Mouse (Mus musculus) CH12.LX (cell line): ENCODE data around the gene Gm20388.
A peak's percentile ranks its signal among the peaks of the same experiment; 100 is the strongest.

Experiments
- CTCF ChIP-seq, 2 experiments: IDR thresholded peaks in 1 of 2; conservative IDR thresholded peaks in 1 of 2; 2 replicates each; pipeline ENCODE4 v1.5.1; 2011 to 2012; ENCODE audit warnings: low read depth in 2 of 2, low read length in 2 of 2, improper control_type of control experiment in 1 of 2, inconsistent platforms in 1 of 2, mild to moderate bottlenecking in 1 of 2, moderate library complexity in 1 of 2
- EP300 ChIP-seq: IDR thresholded peaks from 2 replicates; pipeline ENCODE4 v1.6.1; 2011; ENCODE audit warnings: low read length, improper control_type of control experiment
- POLR2A ChIP-seq: IDR thresholded peaks from 2 replicates; pipeline ENCODE4 v1.6.1; 2011; ENCODE audit warnings: low read depth, mild to moderate bottlenecking, improper control_type of control experiment, low read length
- POLR2AphosphoS2 ChIP-seq: IDR thresholded peaks from 2 replicates; pipeline ENCODE4 v1.6.1; 2011; ENCODE audit warnings: low read depth, low read length, improper control_type of control experiment
- SIN3A ChIP-seq: IDR thresholded peaks from 2 replicates; pipeline ENCODE4 v1.6.1; 2012; ENCODE audit warnings: low read length, improper control_type of control experiment, inconsistent platforms
- USF1 ChIP-seq: IDR thresholded peaks from 2 replicates; pipeline ENCODE4 v1.6.1; 2014; ENCODE audit warnings: low read depth, mild to moderate bottlenecking, inconsistent platforms, low read length, improper control_type of control experiment
- ZC3H11A ChIP-seq: IDR thresholded peaks from 2 replicates; pipeline ENCODE4 v1.6.1; 2012; ENCODE audit warnings: low read depth, mild to moderate bottlenecking, inconsistent platforms, low read length, improper control_type of control experiment

GRCm38 (mm10) chr8:121934923-121935322 is 2024.3 kb downstream of the Gm20388 start:
- TF ChIP-seq POLR2AphosphoS2 (no peak), CTCF (conservative IDR thresholded peaks at IDR 0.05 in 1 of 2, IDR thresholded peaks at IDR 0.05 in 1 of 2; ENCODE audit: low read depth in 2 of 2, low read length in 2 of 2) (no peak), SIN3A (peak; percentile 50), ZC3H11A (no peak), POLR2A (no peak), EP300 (peak; percentile 25; the same call in 1 of the 2 replicates), USF1 (no peak)
